Mouse (Mus musculus) cortical plate, adult 2 months (tissue): ENCODE results near the gene Doc2g.

Experiments used
- CTCF ChIP-seq: fragments of 200-500 bp; IDR thresholded peaks from 2 replicates; pipeline ENCODE4 v1.5.1; 2011; ENCODE audit warnings: mild to moderate bottlenecking, control low read depth, low read length; ENCODE audit not compliant: insufficient read depth; ENCODE audit errors: extremely low read depth
- POLR2A ChIP-seq: fragments of 200-500 bp; IDR thresholded peaks from 2 replicates; pipeline ENCODE4 v1.6.1; 2011; ENCODE audit warnings: mild to moderate bottlenecking, low read length, control low read depth; ENCODE audit not compliant: insufficient read depth; ENCODE audit errors: extremely low read depth

DNA sequence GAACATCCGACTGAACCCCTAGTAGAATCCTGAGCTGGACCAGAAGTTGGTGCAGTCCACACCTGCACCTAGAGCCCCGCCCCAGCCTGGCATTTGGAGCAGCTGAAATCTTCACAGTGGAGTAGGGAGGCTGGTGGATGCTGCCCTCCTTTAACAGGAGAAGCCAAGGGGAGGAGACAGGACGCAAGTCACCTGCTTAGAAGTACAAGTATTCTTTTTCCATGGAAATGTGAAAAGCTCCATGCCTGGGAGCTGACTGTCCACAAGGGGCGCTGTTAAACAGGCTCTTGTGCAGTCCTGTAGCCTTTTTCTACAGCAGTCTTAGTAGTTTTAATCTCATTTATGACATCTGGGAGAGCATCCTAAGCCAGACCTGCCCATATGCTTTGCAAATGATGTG is 14.4 kb upstream of the Doc2g start:
- no peak for TF ChIP-seq CTCF
- TF ChIP-seq POLR2A = no peak
